Mouse (Mus musculus): Measurements from ENCODE around the gene Mvb12b. TPM values are rescaled to one million over a fixed set of nuclear protein-coding genes. Genes with fewer than 3 reads are reported as not detected.

Mvb12b gene
- total RNA-seq, 1 experiment from 2014 or later, result 20.9 TPM

- DNase-seq, result no peak
Measured at GRCm38 (mm10) chr2:33777051-33777450, 110.7 kb downstream of the Mvb12b start.

- DNase-seq, result no peak
Measured at GRCm38 (mm10) chr2:33774884-33775283, 112.9 kb downstream of the Mvb12b start.

GRCm38 (mm10) chr2:33774106-33774505 lies 113.6 kb downstream of the Mvb12b start:
- DNase-seq, result no peak

- DNase-seq, result no peak
Measured at GRCm38 (mm10) chr2:33772439-33772838, 115.3 kb downstream of the Mvb12b start.

- no peak for DNase-seq
Measured at GRCm38 (mm10) chr2:33771388-33771787, 116.4 kb downstream of the Mvb12b start.

- DNase-seq, result no peak
Measured at GRCm38 (mm10) chr2:33770526-33771130, 117.1 kb downstream of the Mvb12b start.

- DNase-seq, result no peak
Measured at GRCm38 (mm10) chr2:33764476-33764875, 123.3 kb downstream of the Mvb12b start.

- no peak for DNase-seq
Measured at GRCm38 (mm10) chr2:33762210-33762609, 125.5 kb downstream of the Mvb12b start.

GRCm38 (mm10) chr2:33760571-33760991 lies 127.2 kb downstream of the Mvb12b start:
- DNase-seq, result peak; percentile 45

- DNase-seq, result no peak
Measured at GRCm38 (mm10) chr2:33759447-33759846, 128.3 kb downstream of the Mvb12b start.

GRCm38 (mm10) chr2:33755633-33756020 lies 132.1 kb downstream of the Mvb12b start:
- no peak for DNase-seq

- DNase-seq, result no peak
Measured at GRCm38 (mm10) chr2:33754980-33755632, 132.6 kb downstream of the Mvb12b start.

- no peak for DNase-seq
Measured at GRCm38 (mm10) chr2:33754317-33754633, 133.5 kb downstream of the Mvb12b start.

- DNase-seq, result peak; percentile 88
Measured at GRCm38 (mm10) chr2:33753630-33754316, 134.0 kb downstream of the Mvb12b start.

GRCm38 (mm10) chr2:33750611-33751010 lies 137.1 kb downstream of the Mvb12b start:
- DNase-seq, result no peak

GRCm38 (mm10) chr2:33746471-33746870 lies 141.3 kb downstream of the Mvb12b start:
- DNase-seq, result peak; percentile 40

- no peak for DNase-seq
Measured at GRCm38 (mm10) chr2:33745724-33746123, 142.0 kb downstream of the Mvb12b start.

GRCm38 (mm10) chr2:33737128-33737527 lies 150.6 kb downstream of the Mvb12b start:
- no peak for DNase-seq

- DNase-seq, result peak; percentile 70
Measured at GRCm38 (mm10) chr2:33736722-33737121, 151.0 kb downstream of the Mvb12b start.

GRCm38 (mm10) chr2:33734781-33735485 lies 152.8 kb downstream of the Mvb12b start:
- peak; percentile 86 for DNase-seq

GRCm38 (mm10) chr2:33729701-33730100 lies 158.0 kb downstream of the Mvb12b start:
- DNase-seq, result no peak

GRCm38 (mm10) chr2:33727199-33727598 lies 160.5 kb downstream of the Mvb12b start:
- no peak for DNase-seq

- no peak for DNase-seq
Measured at GRCm38 (mm10) chr2:33720380-33720898, 167.3 kb downstream of the Mvb12b start.

Measured in adrenal gland, postnatal 25 days (tissue).